Mouse (Mus musculus): ENCODE results near the gene Slc8a1.

GRCm38 (mm10) chr17:81400377-81400776 is 337.8 kb downstream of the Slc8a1 start:
- TF ChIP-seq CTCF (IDR thresholded peaks at IDR 0.05; ENCODE audit: control insufficient read depth, insufficient read depth, low read length) (no peak), POLR2A (IDR thresholded peaks at IDR 0.05; ENCODE audit: borderline replicate concordance, control insufficient read depth, low read depth, low read length) (no peak)

All from bone marrow, adult 2 months (tissue).